Mouse (Mus musculus) small intestine, adult 2 months (tissue): ENCODE measurements around the gene 5730455P16Rik.

ENCODE experiments used
- CTCF ChIP-seq: fragments of 200-500 bp; IDR thresholded peaks from 2 replicates; pipeline ENCODE4 v1.5.1; 2012; ENCODE audit warnings: low read depth, mild to moderate bottlenecking, control low read depth, inconsistent platforms, low read length, moderate library complexity, mixed read lengths; ENCODE audit not compliant: insufficient replicate concordance, insufficient read length; ENCODE audit errors: extremely low read depth
- POLR2A ChIP-seq: fragments of 200-500 bp; IDR thresholded peaks from 2 replicates; pipeline ENCODE4 v1.6.1; 2012; ENCODE audit warnings: low read depth, mild to moderate bottlenecking, control low read depth, inconsistent platforms, low read length, moderate library complexity

DNA sequence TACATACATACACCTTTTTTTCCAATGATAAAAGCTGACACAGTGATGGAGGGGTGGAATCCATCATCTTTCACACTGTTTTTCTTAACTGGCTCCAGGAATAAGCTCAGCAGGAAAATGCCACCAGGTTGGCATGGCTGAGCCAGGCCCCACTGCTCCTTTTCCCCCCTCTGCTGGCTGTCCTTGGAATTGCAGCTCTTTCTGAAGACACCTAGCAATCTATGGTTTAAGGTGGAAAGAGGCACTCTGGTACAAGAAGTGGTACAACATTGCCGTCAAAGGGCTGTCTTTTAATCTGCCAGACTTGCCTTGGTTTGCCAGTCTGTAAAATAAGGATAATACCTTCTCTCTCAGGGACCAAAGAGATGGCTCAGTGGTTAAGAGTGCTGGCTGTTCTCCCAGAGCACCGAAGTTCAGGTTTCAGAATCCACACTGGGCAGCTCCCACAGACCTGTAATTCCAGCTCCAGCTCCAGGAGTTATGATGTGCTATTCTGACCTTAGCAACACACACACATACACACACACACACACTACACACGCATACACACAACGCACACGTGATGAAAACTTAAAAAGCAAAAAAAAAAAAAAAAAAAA lies 25.9 kb downstream of the 5730455P16Rik start:
- TF ChIP-seq CTCF: peak; percentile 95
- TF ChIP-seq POLR2A: no peak
